Comparison of ENCODE assay signal across 8 mouse cellular contexts in the genomic region with DNA sequence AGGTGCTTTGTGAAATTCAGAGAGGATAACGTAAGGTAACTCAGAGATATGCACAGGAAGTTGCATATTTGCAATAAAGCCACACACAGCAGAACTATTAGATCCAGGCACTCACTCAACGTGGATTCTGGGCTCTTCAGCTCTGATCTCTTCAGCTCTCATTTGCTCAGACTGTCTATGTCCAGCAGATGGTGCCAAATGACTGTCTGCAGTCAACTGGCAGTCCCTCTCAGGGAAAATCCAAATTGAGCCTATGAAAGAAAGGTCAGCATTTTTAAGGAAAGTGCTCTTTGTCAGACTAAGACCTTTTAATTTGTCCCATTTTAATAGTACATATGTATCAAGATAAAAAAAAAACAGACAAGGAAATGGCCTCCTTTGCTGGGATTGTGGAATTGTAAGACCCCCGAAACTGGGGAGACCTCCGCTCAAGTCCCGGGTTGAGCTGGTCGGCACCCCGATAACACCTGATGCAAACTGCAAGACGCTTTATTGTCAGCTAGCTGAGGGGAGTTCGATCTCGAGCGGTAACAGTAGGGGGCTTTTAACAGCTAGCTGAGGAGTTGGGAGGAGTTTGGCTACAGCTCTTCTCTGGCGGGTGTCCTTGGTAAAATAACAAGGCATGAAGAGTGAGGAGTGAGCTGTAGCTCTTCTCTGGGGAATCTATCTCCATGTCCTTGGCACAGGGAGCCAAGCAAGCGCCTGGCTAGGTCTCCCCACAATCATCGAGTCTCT. TPM values are rescaled to one million over a fixed set of nuclear protein-coding genes. Genes with fewer than 3 reads are reported as not detected.
A peak's percentile ranks its signal among the peaks of the same experiment; 100 is the strongest.
DNase-seq lines count a peak whose midpoint lies in the region; ATAC-seq and TF ChIP-seq lines count a peak whose summit lies in the region.

No protein-coding gene starts in this region.

- H3K4me3 ChIP-seq in embryonic facial prominence, embryonic 13.5 days: peak overlapping the region; percentile 35
- H3K4me3 ChIP-seq in midbrain, embryonic 13.5 days (replicated peaks): peak overlapping the region; percentile 32
- no peak overlapping the region; the same call in 1 of the 2 replicates for H3K4me3 ChIP-seq in testis, adult 2 months (ENCODE audit: control insufficient read depth, low read depth, low read length)

- WGBS in embryonic facial prominence, embryonic 13.5 days: 5% methylated on average over 14 of the region's 14 CpGs
- 6% methylated on average over 14 of the region's 14 CpGs for WGBS in midbrain, embryonic 13.5 days

- ATAC-seq in embryonic facial prominence, embryonic 13.5 days (ENCODE audit: insufficient number of reproducible peaks, insufficient read depth, low FRiP score, low TSS enrichment, low read depth): no peak
- peak; percentile 72 for ATAC-seq in midbrain, embryonic 13.5 days

- H3K4me2 ChIP-seq in embryonic facial prominence, embryonic 13.5 days: peak overlapping the region; percentile 63
- H3K4me2 ChIP-seq in midbrain, embryonic 13.5 days (replicated peaks): peak overlapping the region; percentile 55

- H3K9ac ChIP-seq in embryonic facial prominence, embryonic 13.5 days: peak overlapping the region; percentile 63
- no peak overlapping the region; the same call in 1 of the 2 replicates for H3K9ac ChIP-seq in midbrain, embryonic 13.5 days (replicated peaks)

- H3K9me3 ChIP-seq in embryonic facial prominence, embryonic 13.5 days: no peaks in the 10 kb centered on the region
- no peaks in the 10 kb centered on the region for H3K9me3 ChIP-seq in midbrain, embryonic 13.5 days

- no peak overlapping the region; the same call in 1 of the 2 replicates for H3K27ac ChIP-seq in embryonic facial prominence, embryonic 13.5 days
- no peak overlapping the region for H3K27ac ChIP-seq in midbrain, embryonic 13.5 days
- H3K27ac ChIP-seq in testis, adult 2 months (ENCODE audit: control insufficient read depth, insufficient read depth, low read depth, low read length): peak overlapping the region; percentile 40

- no peak for TF ChIP-seq POLR2A in testis, adult 2 months (IDR thresholded peaks at IDR 0.05; ENCODE audit: control insufficient read depth, low read depth, low read length)

- TF ChIP-seq CTCF in testis, adult 2 months (IDR thresholded peaks at IDR 0.05; ENCODE audit: control insufficient read depth, insufficient read depth, insufficient replicate concordance, low read depth, low read length): 0 out of 2 replicates have a peak, but pooled peaks have one; percentile 7

- DNase-seq in layer of hippocampus, adult 11-12 months (ENCODE audit: low spot score): peak; percentile 37
- DNase-seq in layer of hippocampus, adult 9-10 months (ENCODE audit: low spot score): no peak
- DNase-seq in adrenal gland, postnatal 25 days: peak; percentile 38
- DNase-seq in heart, postnatal 14 days: peak; percentile 23 to 55
- DNase-seq in left cerebral cortex, postnatal 25 days (ENCODE audit: low spot score in 2 of 2): peak; percentile 27 to 69

- H3K4me1 ChIP-seq in embryonic facial prominence, embryonic 13.5 days: peaks cover 5% of the 10 kb centered on the region; the same call in 1 of the 2 replicates
- H3K4me1 ChIP-seq in midbrain, embryonic 13.5 days (replicated peaks): peaks cover 7% of the 10 kb centered on the region; the same call in 1 of the 2 replicates
- no peaks in the 10 kb centered on the region for H3K4me1 ChIP-seq in testis, adult 2 months (ENCODE audit: control insufficient read depth, insufficient read depth, low read length)

- H3K36me3 ChIP-seq in embryonic facial prominence, embryonic 13.5 days: no peaks in the 10 kb centered on the region
- H3K36me3 ChIP-seq in midbrain, embryonic 13.5 days: no peaks in the 10 kb centered on the region
- no peaks in the 10 kb centered on the region for H3K36me3 ChIP-seq in testis, adult 2 months (ENCODE audit: control insufficient read depth, insufficient read depth, low read length)

- intact Hi-C loops in heart, postnatal 14 days (cut with DNase I): loop anchor here (10.0 kb wide), 1 partner anchor 355 kb away; no protein-coding TSS in a partner anchor
- intact Hi-C loops in left cerebral cortex, postnatal 25 days (cut with DNase I): loop anchor here (2.0 kb wide), 1 partner anchor 691 kb away; no protein-coding TSS in a partner anchor

- no peaks in the 10 kb centered on the region for H3K27me3 ChIP-seq in embryonic facial prominence, embryonic 13.5 days
- H3K27me3 ChIP-seq in midbrain, embryonic 13.5 days: no peaks in the 10 kb centered on the region
- H3K27me3 ChIP-seq in testis, adult 2 months (ENCODE audit: control insufficient read depth, insufficient read depth, low read length): no peaks in the 10 kb centered on the region

RNA-seq across cellular contexts. Expression of a gene that starts 16.4 kb away (rescaled TPM):
- total RNA-seq in adrenal gland, postnatal 25 days (2021): 52.5 and 59.0 TPM in 2 replicates
- polyA plus RNA-seq in embryonic facial prominence, embryonic 13.5 days (2015; fragmentation: Nextera tagmentation; extraction: Ambion mirVana): 5.4 and 5.6 TPM in 2 replicates
- total RNA-seq in heart, postnatal 14 days (2021): 10 to 100 TPM; 41.8 to 44.0 TPM
- 10 to 100 TPM; 17.4 TPM for total RNA-seq in left cerebral cortex, postnatal 25 days (2021)
- 5.8 and 6.2 TPM in 2 replicates for polyA plus RNA-seq in midbrain, embryonic 13.5 days (2015; fragmentation: Nextera tagmentation; extraction: Ambion mirVana)
- polyA plus RNA-seq in testis, adult 2 months (2012; rRNA removed): 37.8 and 38.2 TPM in 2 replicates

RNA-seq across cellular contexts. Expression of a gene that starts 57.4 kb away (rescaled TPM):
- 4.9 and 5.0 TPM in 2 replicates for total RNA-seq in adrenal gland, postnatal 25 days (2021)
- 26.6 and 38.3 TPM in 2 replicates for polyA plus RNA-seq in embryonic facial prominence, embryonic 13.5 days (2015; fragmentation: Nextera tagmentation; extraction: Ambion mirVana)
- total RNA-seq in heart, postnatal 14 days (2021): 1 to 10 TPM; 5.2 to 6.0 TPM
- total RNA-seq in left cerebral cortex, postnatal 25 days (2021): 10 to 100 TPM; 18.6 to 20.2 TPM
- 3.1 and 8.6 TPM in 2 replicates for polyA plus RNA-seq in midbrain, embryonic 13.5 days (2015; fragmentation: Nextera tagmentation; extraction: Ambion mirVana)
- polyA plus RNA-seq in testis, adult 2 months (2012; rRNA removed): 0.94 and 1.2 TPM in 2 replicates
